Comparison of ENCODE assay signal across 29 mouse cellular contexts in genomic region chr11:55953696-55954095, GRCm38 (mm10).
A peak's percentile ranks its signal among the peaks of the same experiment; 100 is the strongest.
DNase-seq lines count a peak whose midpoint lies in the region; ATAC-seq and TF ChIP-seq lines count a peak whose summit lies in the region.
"Had no signal": no experiment of that assay in that cellular context is flagged by ENCODE, and none has a peak within 500 bp of the region (broad histone marks: within the 10 kb centered on the region; RNA-seq: fewer than 3 reads in every experiment).

No protein-coding gene starts in this region.

- 0 out of 2 replicates have a peak, but pooled peaks cover 3% of the 10 kb centered on the region for H3K4me1 ChIP-seq in midbrain, embryonic 14.5 days (ENCODE audit: control insufficient read depth, insufficient read depth, low read length)
- H3K4me1 ChIP-seq in midbrain, embryonic 16.5 days (ENCODE audit: control insufficient read depth, insufficient read depth, low read length), result peaks cover 4% of the 10 kb centered on the region; the same call in 1 of the 2 replicates
- H3K4me1 ChIP-seq in embryonic facial prominence, embryonic 14.5 days (ENCODE audit: control insufficient read depth, insufficient read depth, low read length), result no peaks in the 10 kb centered on the region
- H3K4me1 ChIP-seq: embryonic facial prominence, embryonic 13.5 days; forebrain, embryonic 13.5 days; heart, embryonic 13.5 days had no signal

- H3K9ac ChIP-seq in midbrain, embryonic 14.5 days (replicated peaks; ENCODE audit: low read length), result no peak overlapping the region
- H3K9ac ChIP-seq in midbrain, embryonic 16.5 days (ENCODE audit: low read depth, low read length), result no peak overlapping the region
- H3K9ac ChIP-seq in embryonic facial prominence, embryonic 14.5 days (ENCODE audit: low read depth, low read length), result no peak overlapping the region
- H3K9ac ChIP-seq: embryonic facial prominence, embryonic 13.5 days; forebrain, embryonic 13.5 days; heart, embryonic 13.5 days; hindbrain, embryonic 12.5 days; hindbrain, embryonic 15.5 days had no signal

- intact Hi-C loops in gastrocnemius, adult 2 months (cut with DNase I), result no loop called here

- no peaks in the 10 kb centered on the region for H3K36me3 ChIP-seq in midbrain, embryonic 14.5 days (ENCODE audit: control insufficient read depth, insufficient read depth, low read length)
- H3K36me3 ChIP-seq in midbrain, embryonic 16.5 days (ENCODE audit: control insufficient read depth, insufficient read depth, low read length), result no peaks in the 10 kb centered on the region
- H3K36me3 ChIP-seq in embryonic facial prominence, embryonic 14.5 days (ENCODE audit: control insufficient read depth, insufficient read depth, low read length), result no peaks in the 10 kb centered on the region
- H3K36me3 ChIP-seq: embryonic facial prominence, embryonic 13.5 days; forebrain, embryonic 10.5 days; heart, embryonic 10.5 days; heart, embryonic 13.5 days; hindbrain, embryonic 12.5 days; hindbrain, embryonic 15.5 days had no signal

- no peak for TF ChIP-seq CTCF in gastrocnemius, adult 2 months (IDR thresholded peaks at IDR 0.05)

- no peaks in the 10 kb centered on the region for H3K27me3 ChIP-seq in midbrain, embryonic 14.5 days (ENCODE audit: control insufficient read depth, insufficient read depth, low read length)
- no peaks in the 10 kb centered on the region for H3K27me3 ChIP-seq in midbrain, embryonic 16.5 days (ENCODE audit: control insufficient read depth, insufficient read depth, low read depth, low read length)
- H3K27me3 ChIP-seq in embryonic facial prominence, embryonic 14.5 days (replicated peaks; ENCODE audit: control insufficient read depth, insufficient read depth, low read length), result no peaks in the 10 kb centered on the region
- H3K27me3 ChIP-seq: embryonic facial prominence, embryonic 13.5 days; forebrain, embryonic 13.5 days; heart, embryonic 13.5 days; hindbrain, embryonic 12.5 days; hindbrain, embryonic 15.5 days had no signal

- DNase-seq in midbrain, embryonic 14.5 days, result peak; percentile 5
- peak; percentile 54 for DNase-seq in ZHBTc4 (ENCODE audit: low read depth, low spot score)
- peak; percentile 11 for DNase-seq in embryonic facial prominence, embryonic 14.5 days (ENCODE audit: low spot score)
- no peak for DNase-seq in adrenal gland, postnatal 10 days
- DNase-seq in gastrocnemius, adult 2 months, result no peak
- DNase-seq in lung, adult 18-20 months, result no peak
- DNase-seq: adrenal gland, adult 8-10 months; adrenal gland, postnatal 36 days; cerebellum, adult 2 months; cerebellum, adult 9-11 months; cerebellum, postnatal 36 days; gastrocnemius, postnatal 25 days; heart, adult 2 months; heart, postnatal 14 days; heart, postnatal 4 days; kidney, adult 2 months had no signal

- WGBS in midbrain, embryonic 14.5 days, result 14% methylated on average over 2 of the region's 2 CpGs
- WGBS in midbrain, embryonic 16.5 days, result 7% methylated on average over 2 of the region's 2 CpGs
- 5% methylated on average over 2 of the region's 2 CpGs for WGBS in embryonic facial prominence, embryonic 14.5 days

- no peaks in the 10 kb centered on the region for H3K9me3 ChIP-seq in midbrain, embryonic 14.5 days (ENCODE audit: control insufficient read depth, low read length)
- no peaks in the 10 kb centered on the region for H3K9me3 ChIP-seq in midbrain, embryonic 16.5 days (replicated peaks; ENCODE audit: control insufficient read depth, low read length, poor library complexity, severe bottlenecking)
- H3K9me3 ChIP-seq in embryonic facial prominence, embryonic 14.5 days (ENCODE audit: control insufficient read depth, low read length), result no peaks in the 10 kb centered on the region
- H3K9me3 ChIP-seq: embryonic facial prominence, embryonic 13.5 days; forebrain, embryonic 10.5 days; forebrain, embryonic 13.5 days; heart, embryonic 10.5 days; heart, embryonic 13.5 days; hindbrain, embryonic 12.5 days; hindbrain, embryonic 15.5 days had no signal

- no peak for ATAC-seq in midbrain, embryonic 14.5 days (ENCODE audit: low FRiP score, low TSS enrichment)
- ATAC-seq in midbrain, embryonic 16.5 days, result no peak
- no peak for ATAC-seq in embryonic facial prominence, embryonic 14.5 days (ENCODE audit: low read depth)
- ATAC-seq: activated CD4-positive, CD25-positive, alpha-beta regulatory T cell, adult 4 months; CD4-positive, CD25-positive, alpha-beta regulatory T cell, adult 4 months; forebrain, embryonic 13.5 days; forebrain, embryonic 16.5 days; intestine, postnatal 0 days; Patski had no signal

- H3K4me3 ChIP-seq in midbrain, embryonic 14.5 days (replicated peaks; ENCODE audit: low read depth, low read length), result no peak overlapping the region
- no peak overlapping the region for H3K4me3 ChIP-seq in midbrain, embryonic 16.5 days (ENCODE audit: low read depth, low read length)
- no peak overlapping the region for H3K4me3 ChIP-seq in embryonic facial prominence, embryonic 14.5 days (ENCODE audit: low read depth, low read length)
- no peak overlapping the region for H3K4me3 ChIP-seq in gastrocnemius, adult 2 months
- H3K4me3 ChIP-seq: embryonic facial prominence, embryonic 13.5 days; forebrain, embryonic 10.5 days; forebrain, embryonic 13.5 days; heart, adult 2 months; heart, embryonic 10.5 days; heart, embryonic 13.5 days; hindbrain, embryonic 12.5 days; hindbrain, embryonic 15.5 days had no signal

- no peak overlapping the region for H3K4me2 ChIP-seq in midbrain, embryonic 14.5 days (ENCODE audit: low read length)
- no peak overlapping the region for H3K4me2 ChIP-seq in midbrain, embryonic 16.5 days (ENCODE audit: low read length)
- no peak overlapping the region for H3K4me2 ChIP-seq in embryonic facial prominence, embryonic 14.5 days (ENCODE audit: low read depth, low read length)
- H3K4me2 ChIP-seq: embryonic facial prominence, embryonic 13.5 days; forebrain, embryonic 13.5 days; heart, embryonic 13.5 days; hindbrain, embryonic 12.5 days; hindbrain, embryonic 15.5 days had no signal

- H3K27ac ChIP-seq in midbrain, embryonic 14.5 days (replicated peaks; ENCODE audit: low read depth, low read length), result no peak overlapping the region
- no peak overlapping the region for H3K27ac ChIP-seq in midbrain, embryonic 16.5 days (ENCODE audit: low read length)
- H3K27ac ChIP-seq in embryonic facial prominence, embryonic 14.5 days (replicated peaks; ENCODE audit: low read depth, low read length), result no peak overlapping the region
- H3K27ac ChIP-seq in gastrocnemius, adult 2 months, result no peak overlapping the region
- H3K27ac ChIP-seq: embryonic facial prominence, embryonic 13.5 days; forebrain, embryonic 10.5 days; forebrain, embryonic 13.5 days; heart, adult 2 months; heart, embryonic 10.5 days; heart, embryonic 13.5 days; hindbrain, embryonic 12.5 days; hindbrain, embryonic 15.5 days had no signal

Comparison
In these comparisons a context has a peak if more than half of its experiments do, and no peak if none do; other contexts are left out.
1. DNase-seq: peak in midbrain, embryonic 14.5 days (single experiment), ZHBTc4 (single experiment) and embryonic facial prominence, embryonic 14.5 days (single experiment); none in adrenal gland, postnatal 10 days (single experiment), gastrocnemius, adult 2 months (single experiment) and lung, adult 18-20 months (0 of 2).